Mouse (Mus musculus): ENCODE measurements around the gene Cks1b.

The Cks1b gene

DNA sequence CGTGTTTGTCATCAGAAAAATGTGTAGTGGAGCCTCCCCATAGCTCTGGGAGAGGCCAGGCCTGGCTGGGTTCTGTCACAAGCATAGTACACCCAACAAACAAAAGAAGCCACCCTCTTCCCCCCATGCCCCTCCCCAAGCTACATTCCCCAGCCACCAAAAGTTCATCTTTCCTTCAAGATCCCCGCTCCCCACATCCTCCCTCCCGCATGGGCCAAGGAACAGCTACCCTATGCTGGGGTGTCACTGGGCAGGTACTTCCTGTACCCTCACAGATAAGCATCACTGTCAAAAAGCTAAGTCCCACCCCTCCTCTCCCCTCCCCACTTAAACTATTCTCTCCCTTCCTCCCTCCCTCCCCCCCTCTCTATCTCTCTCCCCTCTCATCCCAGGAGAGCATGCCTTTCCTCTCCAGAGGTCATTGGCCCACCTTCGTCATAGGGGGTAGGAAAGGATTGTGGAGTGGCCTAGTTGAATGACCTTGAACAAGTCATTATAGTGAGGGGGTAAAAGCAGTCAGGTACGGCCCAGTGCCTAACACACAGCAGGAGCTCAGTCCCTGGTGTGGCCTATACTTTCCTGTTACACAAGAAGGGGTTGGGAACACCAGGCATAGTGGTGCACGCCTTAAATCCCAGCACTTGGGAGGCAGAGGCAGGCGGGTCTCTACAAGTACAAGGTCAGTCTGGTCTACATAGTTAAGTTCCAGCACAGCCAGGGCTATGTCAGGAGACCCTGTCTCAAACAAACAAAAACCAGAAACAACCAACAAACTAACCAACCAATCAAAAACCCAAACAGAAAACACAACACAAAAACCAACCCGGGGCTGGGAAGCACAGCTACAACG lies 35.9 kb downstream of the Cks1b start:
- no peak for DNase-seq (ENCODE audit: low spot score)

DNA sequence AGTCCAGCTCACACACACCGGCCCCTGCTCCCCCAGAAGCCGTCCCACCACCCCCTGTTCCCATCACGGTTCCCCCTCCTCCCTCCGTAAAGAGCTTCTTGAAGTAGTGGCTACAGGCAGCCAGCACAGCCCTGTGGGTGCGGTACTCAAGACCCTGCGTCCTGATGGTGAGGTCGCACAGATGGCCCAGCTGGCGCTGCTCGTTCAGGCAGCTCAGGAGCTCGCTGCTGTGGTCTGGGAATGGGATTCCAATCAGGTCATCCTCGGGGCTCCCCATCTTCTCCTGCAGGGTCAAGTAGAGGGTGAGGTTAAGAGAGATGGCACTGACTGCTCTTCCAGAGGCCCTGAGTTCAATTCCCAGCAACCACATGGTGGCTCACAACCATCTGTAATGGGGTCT lies 37.0 kb downstream of the Cks1b start:
- no peak for DNase-seq (ENCODE audit: low spot score)

DNA sequence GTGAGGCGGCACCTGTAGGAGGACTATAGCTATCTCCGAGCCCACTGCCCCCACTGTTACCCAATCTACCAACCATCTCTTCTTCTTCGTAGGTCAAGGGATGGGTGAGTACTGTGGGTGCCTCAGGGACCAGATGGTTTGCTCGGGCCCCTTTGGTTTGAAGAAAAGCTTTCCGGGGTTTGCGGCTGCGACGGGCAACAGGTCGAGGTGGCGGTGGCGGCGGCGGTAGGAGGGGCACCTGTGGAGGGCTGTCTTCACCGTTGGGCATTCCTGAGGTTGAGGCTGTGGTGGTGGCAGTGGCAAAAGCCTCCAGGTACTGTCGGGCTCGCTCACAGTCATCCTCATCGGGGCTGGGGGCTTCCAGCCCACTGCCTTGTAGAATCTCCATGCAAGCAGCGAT lies 37.5 kb downstream of the Cks1b start:
- no peak for DNase-seq (ENCODE audit: low spot score)

DNA sequence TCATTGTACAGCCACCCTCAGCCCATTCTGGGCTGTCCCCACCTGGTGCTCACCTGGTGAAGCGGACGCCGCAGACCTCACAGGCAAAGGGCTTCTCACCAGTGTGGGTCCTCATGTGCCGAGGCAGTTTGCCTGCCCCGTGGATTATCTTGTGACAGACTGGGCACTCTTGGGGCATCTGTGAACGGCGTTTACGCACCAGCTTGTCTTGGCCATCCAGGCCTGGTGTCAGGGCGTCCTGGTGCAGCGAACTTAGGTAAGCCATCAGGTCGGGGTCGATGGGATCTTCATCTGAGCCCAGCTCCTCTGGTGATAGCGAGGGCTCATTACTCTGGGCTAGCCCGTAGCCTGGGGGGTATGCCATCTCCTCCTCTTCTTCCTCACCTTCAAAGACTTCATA lies 37.9 kb downstream of the Cks1b start:
- DNase-seq (ENCODE audit: low spot score): no peak

DNA sequence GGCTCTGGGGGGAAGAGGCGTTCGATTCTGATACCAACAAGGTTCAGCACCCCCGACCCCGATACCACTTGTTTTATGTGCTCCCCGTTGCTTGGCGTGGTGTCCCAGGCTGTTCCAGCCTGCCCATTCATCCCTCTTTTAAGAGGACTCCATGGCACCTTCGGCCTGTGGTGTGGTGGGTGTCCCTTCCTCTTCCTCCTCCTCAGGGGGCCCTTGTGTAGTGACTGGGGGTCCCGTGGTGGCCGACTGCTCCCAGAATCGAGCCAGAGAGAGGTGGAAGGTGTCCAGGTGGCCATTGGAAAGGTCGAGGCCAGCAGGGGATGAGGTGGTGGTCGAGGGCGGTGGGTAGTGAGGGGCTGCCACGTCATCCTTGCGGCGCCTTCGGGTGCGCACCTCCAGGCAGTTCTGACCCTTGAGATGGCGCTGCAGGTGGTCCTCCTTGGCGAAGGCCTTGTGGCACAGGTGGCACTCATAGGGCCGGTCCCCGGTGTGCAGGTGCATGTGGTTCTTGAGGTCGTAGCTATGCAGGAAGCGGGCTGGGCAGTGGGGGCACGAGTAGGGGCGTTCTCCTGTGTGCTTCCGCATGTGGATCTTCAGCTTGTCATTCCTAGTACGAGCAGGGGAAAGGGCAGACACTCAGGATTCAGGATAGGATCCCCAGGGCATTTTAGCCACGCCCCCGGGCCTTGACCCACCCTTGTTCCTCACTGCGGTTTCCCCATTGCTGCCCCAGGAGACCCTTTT lies 38.6 kb downstream of the Cks1b start:
- DNase-seq (ENCODE audit: low spot score): no peak

DNA sequence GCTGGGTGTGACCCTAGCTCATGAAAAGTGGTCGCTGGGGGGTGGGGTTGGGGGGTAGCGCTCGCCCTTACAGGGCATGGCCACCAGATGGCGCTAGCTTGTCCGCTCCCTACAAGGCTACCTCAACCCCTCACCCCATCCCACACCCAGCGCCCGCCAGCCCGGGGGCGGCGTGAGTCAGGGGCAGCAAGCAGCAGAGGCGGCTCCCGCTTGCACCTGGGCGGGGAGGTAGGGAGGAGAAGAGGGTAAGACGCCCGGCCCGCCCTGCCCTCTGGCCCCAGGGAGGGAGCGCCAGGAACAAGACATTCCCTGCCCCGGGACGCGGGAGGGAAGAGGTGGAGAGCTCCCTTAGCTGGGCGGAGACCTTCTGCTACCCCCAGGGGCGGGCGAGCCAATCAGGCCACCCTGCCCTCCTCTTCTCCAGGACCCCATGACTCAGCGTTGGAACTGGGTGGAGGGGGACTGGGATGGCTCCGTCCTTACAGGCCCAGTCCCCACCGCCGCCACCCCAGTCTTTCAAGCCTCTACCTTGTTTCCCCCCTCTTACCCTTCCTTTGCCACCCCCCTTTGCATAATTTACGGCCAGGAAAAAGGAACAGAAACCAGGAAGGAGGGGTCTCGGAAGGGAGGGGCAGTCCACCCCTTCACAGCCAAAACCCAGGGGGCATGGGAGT lies 39.7 kb downstream of the Cks1b start:
- no peak for DNase-seq (ENCODE audit: low spot score)

DNA sequence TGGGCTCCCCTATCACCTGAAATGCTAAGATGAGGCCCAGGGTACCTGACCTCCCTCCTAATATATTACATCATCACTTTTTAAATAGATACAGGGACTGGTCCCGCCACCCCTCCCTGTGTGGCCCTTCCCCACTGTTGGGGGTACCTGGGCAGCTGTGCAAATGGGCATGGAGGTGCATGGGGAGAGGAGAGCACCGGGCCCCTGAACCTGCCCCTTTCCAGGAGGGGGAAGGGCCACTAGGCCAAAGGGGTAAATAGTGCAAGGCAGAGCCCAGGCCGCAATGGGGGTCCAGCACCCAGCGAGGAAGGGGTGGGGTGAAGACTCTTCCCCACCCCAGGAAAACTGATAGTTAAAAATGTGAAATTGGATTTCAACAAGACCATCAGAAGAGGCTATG lies 40.4 kb downstream of the Cks1b start:
- DNase-seq (ENCODE audit: low spot score): no peak

DNA sequence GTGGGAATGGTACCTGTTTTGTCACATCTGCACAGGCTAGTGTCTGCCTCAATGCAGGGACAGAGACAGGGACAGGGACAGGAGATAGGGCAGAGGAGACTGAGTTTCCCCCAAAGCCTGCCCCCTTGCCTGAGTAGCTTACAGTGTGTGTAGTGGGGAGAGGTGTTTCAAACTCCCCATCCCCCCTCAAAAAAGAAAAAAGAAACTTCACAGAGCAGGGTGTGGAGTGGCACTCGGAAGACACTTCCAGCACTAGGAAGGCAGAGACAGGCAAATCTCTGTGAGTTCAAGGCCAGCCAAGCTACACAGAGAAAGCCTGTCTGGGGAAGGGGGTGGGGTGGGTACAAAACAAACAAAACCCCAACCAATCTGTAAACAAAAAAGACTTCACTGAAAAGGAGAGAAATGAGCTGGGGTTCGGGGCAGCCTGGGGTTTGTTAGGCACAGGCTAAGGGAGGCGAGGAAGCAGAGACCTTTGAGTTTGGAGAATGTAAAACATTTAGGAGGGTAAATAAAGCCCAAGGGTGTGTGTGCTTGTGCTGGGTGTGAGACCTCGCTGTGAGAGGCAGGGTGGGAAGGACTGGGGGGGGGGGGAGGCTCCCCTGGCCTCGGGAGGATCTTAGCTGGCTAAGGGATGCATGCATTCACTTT lies 44.5 kb downstream of the Cks1b start:
- no peak for DNase-seq (ENCODE audit: low spot score)

DNA sequence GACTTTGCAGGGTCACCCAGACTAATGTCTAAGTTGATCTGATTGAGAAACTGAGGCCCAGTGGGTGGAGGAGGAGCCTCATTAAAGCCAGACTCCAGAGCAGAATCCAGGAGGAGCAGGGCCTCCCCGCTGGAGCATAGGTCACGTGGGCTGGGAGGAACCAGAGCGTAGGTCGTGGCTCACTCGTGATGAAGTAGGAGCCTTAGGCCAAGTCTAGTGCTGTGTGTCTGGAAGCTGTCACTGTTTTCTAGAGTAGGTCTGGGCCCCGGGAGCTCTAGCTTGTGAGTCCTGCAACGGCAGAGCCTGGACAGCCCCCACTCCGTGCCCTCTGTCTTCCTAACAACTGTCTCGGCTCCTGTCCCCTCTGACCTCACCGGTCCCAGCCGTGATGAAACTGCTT lies 50.8 kb downstream of the Cks1b start:
- no peak for DNase-seq (ENCODE audit: low spot score)

DNA sequence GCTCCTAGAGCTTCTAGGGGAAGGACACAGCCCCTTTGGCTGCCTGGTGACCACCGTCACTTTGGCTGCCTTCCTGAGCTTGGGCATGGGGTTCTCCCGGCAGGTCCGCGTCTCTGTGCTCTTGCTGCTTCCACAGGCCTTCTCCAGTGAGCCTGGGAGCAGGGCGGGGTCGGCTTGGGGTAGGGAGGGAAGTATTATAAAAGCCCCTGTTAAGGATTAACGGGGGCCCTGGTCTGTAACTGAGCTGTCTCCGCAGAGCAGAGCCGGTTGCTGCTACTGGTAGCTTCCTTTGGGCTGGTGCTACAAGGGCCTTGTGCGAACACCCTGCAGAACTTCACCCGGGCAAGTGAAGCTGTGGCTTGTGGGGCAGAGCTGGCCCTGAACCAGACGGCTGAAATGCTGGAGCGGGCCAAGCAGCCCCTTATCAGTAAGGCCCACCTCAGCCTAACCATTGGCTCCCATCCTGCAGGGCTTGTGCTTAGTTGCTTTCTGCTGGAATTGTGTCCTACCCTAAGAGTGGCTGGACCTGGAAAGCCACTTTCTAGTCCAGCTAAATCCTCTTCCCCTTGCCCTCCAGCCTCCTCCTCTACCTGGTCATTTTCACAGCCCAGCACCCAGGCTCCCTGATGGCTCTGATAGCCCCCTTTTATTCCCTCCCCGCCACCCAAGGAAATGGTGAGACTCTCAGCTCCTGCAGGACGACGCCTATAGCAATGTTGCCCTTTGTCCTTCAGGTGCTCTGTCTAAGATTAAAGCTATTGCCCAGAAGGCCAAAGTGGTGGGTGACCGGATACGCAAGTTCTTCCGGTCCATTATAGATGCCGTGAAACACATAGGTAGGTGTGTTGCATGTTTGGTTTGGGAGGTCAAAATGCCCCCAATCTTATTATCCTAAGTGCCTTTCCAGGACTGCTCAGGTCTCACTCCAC lies 52.4 kb downstream of the Cks1b start:
- no peak for DNase-seq (ENCODE audit: low spot score)
